Mouse (Mus musculus) cerebellum, postnatal 14 days (tissue): ENCODE results near the gene Denr.

Experiments
- DNase-seq, 2 experiments: peaks; one replicate each; pipeline ENCODE4 v3.0.0; 2021; ENCODE audit warnings: mixed read lengths in 2 of 2

Gene Denr

DNA sequence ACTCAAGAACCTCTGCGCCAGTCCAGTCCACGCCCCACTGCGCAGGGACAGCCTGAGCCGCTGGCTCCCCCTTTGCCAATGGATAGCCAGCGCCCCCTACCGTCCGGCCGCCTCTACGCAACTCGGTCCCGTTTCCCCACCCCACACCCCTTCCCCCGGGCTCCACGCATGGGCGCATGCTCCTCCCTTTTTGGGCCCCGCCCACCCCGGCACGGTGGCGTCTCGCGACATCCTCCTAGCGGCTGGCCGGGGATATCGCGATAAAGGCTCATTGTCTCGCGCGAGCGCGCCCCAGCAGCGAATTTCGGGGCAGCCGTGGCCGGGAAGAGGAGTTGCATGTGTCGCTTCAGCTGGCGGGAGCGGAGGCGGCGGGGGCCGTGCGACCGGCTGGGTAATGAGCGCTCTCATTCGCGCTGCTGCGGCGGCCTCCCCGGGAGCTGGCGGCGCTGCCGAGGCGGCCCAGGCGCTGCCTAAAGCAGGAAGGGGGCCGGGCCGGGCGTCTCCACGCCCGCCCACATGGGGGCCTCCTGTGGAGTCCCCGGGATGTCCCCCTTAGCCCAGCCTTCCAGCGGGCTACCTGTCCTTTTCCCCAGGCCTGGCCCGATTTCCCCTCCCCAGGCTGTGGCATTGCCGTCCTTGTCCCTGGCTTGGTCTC is at the start of gene Denr:
TSS of gene Denr (plus strand) at position 200 of the 655 bp plus-strand sequence.
- DNase-seq = peak; percentile 100

DNA sequence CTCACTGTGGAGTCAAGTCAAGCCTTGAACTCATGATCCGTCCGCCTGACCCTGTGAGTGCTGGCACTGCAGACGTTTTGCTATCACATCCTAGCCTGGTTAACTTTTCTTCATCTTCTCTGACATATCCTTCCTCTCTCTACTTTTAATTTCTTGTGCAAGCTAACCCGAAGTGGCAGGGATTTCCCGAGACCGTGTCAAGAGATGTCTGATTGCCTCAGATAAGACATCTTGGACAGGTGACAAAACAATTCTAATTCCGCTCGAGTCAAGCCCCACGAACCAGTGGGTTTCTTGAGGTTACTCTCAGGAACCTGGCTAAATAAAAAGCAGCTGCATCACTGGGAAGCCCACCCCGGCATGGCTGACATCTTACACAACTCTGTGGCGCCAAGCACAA is 48.2 kb upstream of the Denr start:
- DNase-seq = no peak

- DNase-seq = no peak
Observed at GRCm38 (mm10) chr5:123862374-123863350, 44.3 kb upstream of the Denr start.

DNA sequence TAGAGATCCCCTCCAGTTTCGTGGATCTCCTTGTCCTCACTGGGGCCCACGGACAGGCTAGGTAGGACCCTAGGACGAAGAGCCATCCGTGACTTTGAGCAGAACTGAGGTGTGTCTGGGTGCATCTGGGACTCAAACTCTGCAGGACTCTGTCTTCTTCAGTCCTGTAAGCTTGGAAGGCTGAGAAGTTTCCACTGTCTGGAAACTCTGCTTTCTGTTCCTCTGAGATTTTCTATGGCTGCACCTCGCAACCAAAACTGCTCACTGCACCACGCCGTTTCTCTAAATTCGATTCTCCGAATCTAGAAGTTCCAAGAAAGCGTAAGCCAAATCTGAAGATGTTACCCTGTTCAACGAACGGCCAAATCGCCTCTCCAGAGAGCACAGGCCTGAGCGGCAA is 43.0 kb upstream of the Denr start:
- no peak for DNase-seq

GRCm38 (mm10) chr5:123865365-123865764 is 41.6 kb upstream of the Denr start, which contains the start of gene Hcar2:
Gene Hcar2, minus strand, starts transcription at chr5:123865499.
- no peak for DNase-seq

GRCm38 (mm10) chr5:123866457-123866856 is 40.5 kb upstream of the Denr start:
- no peak for DNase-seq

GRCm38 (mm10) chr5:123869615-123870014 is 37.4 kb upstream of the Denr start:
- DNase-seq = no peak

GRCm38 (mm10) chr5:123874177-123874576 is 32.8 kb upstream of the Denr start:
- DNase-seq = no peak

DNA sequence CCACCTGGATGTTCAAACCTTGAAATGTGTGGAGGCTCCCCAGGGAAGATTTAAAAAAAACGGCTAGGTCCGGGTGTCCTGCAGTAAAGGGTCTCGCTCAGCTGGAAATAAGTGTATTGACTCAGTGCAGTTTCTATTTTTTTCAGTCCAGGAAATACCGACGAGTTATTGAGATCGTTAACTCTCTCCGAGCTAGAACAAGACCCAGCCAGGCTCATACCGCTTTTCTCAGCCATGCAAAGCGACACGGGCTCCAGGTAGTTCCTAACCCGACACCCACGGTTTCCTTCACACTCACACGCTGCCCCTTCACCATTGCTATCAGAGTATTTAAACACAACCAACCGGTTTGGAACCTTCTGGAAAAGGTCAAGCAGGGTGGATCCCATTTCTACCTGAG is 28.9 kb upstream of the Denr start:
- DNase-seq = no peak

- no peak for DNase-seq
Observed at GRCm38 (mm10) chr5:123879928-123880327, 27.0 kb upstream of the Denr start, which contains the start of gene Hcar1. Gene Hcar1, minus strand, starts transcription at chr5:123880020.

DNA sequence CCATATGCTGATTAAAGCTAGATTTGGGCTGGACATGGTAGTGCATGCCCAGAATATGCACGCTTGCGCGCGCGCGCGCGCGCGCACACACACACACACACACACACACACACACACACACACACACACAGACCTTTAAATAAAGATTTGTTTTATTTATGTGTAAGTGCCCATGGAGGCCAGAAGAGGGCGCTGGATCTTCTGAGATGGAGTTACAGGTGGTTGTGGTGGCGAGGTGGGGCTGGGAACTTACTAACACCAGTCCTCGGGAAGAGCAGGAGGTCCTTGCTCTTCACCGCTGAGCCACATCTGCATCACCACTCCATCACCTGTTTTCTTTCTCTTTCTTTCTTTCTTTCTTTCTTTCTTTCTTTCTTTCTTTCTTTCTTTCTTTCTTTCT is 26.2 kb upstream of the Denr start:
- DNase-seq = peak in 1 of 2 experiments; percentile 14

DNA sequence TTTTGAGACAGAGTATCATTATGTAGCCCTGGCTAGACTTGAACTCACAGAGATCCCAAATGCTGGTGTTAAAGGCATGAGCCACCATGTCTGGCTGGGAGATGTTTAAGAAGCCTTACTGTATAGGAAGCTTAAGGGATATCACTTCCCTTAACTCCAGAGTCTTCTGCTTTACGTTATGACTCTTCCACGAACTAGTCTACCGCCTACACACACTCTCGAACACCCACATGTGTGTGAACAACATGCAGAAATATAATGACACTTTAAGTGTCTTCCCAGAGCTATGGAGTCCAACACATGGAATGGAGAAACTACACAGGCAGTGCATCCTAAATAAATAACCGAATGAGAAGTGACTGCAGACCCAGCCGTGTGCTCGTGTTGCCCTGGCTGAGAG is 23.1 kb upstream of the Denr start:
- no peak for DNase-seq

GRCm38 (mm10) chr5:123884332-123884731 is 22.6 kb upstream of the Denr start:
- no peak for DNase-seq

GRCm38 (mm10) chr5:123886365-123886764 is 20.6 kb upstream of the Denr start:
- DNase-seq = no peak

GRCm38 (mm10) chr5:123890312-123890711 is 16.7 kb upstream of the Denr start:
- no peak for DNase-seq

DNA sequence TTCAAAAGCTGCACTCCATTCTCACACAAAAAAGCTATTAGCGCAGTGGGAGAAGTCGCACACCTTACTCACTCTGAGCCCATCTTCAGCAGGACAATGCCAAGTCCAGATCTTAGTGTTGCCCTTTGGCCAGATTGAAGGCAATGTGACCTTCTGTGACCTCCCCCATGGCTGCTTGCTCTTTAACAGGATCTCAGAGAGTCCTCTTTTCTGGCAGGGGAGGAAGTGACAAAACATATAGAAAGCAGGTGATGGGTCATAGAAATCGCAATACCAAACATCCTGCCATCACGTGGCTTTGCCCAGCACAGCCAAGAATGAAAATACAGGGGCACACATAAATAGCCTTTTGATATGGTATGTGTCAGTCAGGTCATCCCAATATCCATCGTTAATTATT is 16.0 kb upstream of the Denr start:
- DNase-seq = no peak

GRCm38 (mm10) chr5:123891669-123892068 is 15.3 kb upstream of the Denr start:
- peak; percentile 63 to 71 for DNase-seq

GRCm38 (mm10) chr5:123893520-123893919 is 13.5 kb upstream of the Denr start:
- DNase-seq = no peak

GRCm38 (mm10) chr5:123896395-123896794 is 10.6 kb upstream of the Denr start:
- DNase-seq = no peak

DNA sequence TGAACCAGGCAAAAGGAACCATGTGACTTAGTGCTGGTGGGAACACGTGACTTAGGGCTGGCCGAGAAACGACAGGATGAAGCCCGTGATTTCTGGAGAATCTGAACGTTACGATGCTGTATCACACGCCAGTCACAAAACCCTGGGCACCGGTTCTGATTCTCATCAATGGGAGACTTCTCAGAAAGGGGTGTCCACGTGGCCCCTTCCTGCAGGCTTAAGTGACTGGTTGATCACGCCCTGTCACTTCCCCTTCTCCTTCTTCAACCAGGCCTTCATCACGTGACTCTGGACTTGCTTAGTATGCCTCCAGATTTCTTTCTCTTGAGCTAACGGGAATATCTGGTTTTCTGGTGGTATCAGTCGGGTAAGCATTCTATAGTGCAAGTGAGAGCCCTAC is 9.6 kb upstream of the Denr start:
- no peak for DNase-seq

DNA sequence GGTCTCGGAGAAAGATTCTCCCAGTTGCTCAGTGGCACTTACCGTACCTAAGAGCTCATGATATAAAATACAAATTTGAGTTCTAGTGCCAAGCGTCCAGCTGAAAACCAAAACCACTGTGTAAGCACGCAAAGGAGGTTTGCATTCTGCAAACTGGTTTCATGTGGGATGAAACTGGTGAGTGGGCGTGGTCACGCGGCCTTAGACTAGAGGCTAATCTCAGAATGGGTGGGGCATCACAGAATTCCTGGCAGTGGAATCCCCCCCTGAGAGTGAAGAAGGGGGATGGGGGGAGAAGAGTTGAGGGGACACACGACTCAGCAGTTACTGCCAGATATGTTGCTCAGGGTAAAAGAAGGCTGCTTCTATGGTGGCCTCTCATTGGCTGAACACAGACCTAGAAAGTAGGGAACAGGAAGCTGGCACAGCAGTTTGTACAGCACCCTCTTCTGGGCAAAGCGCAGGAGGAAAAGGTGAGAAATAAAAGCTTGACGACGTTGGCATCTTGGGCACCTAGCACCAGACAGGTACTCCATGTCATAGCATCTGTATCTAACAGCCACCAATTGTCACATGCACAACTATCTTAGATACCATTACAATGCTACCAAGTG is 2.8 kb upstream of the Denr start:
- DNase-seq = no peak

DNA sequence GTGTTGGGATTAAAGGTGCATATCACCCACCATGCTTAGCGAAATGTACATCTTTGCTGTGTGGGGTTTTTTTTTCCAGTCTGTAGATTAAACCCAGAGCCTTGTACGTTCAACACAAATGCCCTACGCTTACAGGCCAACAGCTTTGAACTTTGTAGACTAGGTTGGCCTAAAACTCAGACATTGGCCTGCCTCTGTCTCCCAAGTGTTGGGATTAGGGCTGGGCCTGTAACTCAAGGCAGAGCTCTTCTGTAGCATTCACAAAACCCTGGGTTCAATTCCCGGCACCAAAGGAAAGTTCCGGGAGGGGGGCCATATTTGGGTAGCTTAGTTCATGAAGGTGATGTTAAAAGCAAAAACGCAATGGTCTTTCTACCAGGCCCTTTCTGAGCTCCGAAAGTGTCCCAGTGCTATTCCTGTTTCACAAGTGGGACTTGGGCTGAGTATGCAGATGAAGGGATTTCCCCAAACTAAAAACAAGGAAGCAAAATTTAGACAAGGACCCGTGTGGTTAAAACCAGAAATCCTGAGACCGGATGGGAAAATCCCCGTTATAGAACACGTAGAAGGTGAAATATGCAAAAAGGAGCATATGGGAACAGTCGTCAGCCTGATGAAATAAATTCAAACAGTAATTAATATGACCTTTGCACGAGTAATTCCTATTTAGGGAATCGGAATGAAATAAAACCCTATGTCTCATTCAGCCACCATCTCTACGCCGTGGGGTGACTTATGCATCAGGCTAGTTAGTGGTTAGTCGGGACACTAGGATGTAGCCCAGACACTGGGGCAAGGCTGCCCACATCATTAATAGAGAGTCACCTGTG is 614 bp upstream of the Denr start:
- no peak for DNase-seq

GRCm38 (mm10) chr5:123907631-123907977 is 629 bp downstream of the Denr start:
- DNase-seq = no peak
